Comparison of ENCODE assay signal across 8 mouse cellular contexts in the genomic region with DNA sequence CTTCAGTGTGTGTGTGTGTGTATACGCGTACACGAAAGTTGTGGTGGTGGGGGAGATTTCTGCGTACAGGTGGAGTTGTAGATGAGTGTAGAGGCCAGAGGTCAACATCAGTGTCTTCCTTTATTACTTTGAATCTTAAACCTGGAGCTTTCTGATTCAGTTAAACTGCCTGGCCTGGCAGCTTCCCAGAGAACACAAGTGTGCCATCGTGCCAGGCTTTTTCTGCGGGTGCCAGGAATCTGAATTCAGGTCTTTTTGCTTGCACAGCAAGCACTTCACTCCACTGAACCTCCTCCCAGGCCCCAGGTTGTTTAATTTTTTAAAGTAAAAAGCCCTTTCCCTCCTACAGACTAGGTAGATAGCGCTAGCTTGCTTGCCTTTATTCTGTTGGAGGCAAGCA. TPM values are rescaled to one million over a fixed set of nuclear protein-coding genes. Genes with fewer than 3 reads are reported as not detected.
A peak's percentile ranks its signal among the peaks of the same experiment; 100 is the strongest.
DNase-seq lines count a peak whose midpoint lies in the region; ATAC-seq lines count a peak whose summit lies in the region.

No protein-coding gene starts in this region.

- 0 out of 2 replicates have a peak overlapping the region, but pooled peaks have one; percentile 99 for H3K9ac ChIP-seq in forebrain, embryonic 16.5 days (replicated peaks; ENCODE audit: low read depth, low read length)
- H3K9ac ChIP-seq in limb, embryonic 13.5 days: peak overlapping the region; percentile 99
- no peak overlapping the region; the same call in 1 of the 2 replicates for H3K9ac ChIP-seq in stomach, embryonic 14.5 days (replicated peaks; ENCODE audit: low read depth, low read length)

- no peak for ATAC-seq in forebrain, embryonic 16.5 days
- ATAC-seq in limb, embryonic 13.5 days (ENCODE audit: low FRiP score, low read depth): no peak
- ATAC-seq in stomach, embryonic 14.5 days (ENCODE audit: insufficient number of reproducible peaks, insufficient read depth, low FRiP score, low read depth): no peak

- peak overlapping the region; percentile 94; the same call in 1 of the 2 replicates for H3K4me3 ChIP-seq in forebrain, embryonic 16.5 days (replicated peaks; ENCODE audit: low read length)
- H3K4me3 ChIP-seq in limb, embryonic 13.5 days: peak overlapping the region; percentile 94
- H3K4me3 ChIP-seq in stomach, embryonic 14.5 days (ENCODE audit: low read depth, low read length): peak overlapping the region; percentile 85

- WGBS in forebrain, embryonic 16.5 days: 85% methylated on average over 7 of the region's 7 CpGs
- WGBS in limb, embryonic 13.5 days: 80% methylated on average over 7 of the region's 7 CpGs
- WGBS in stomach, embryonic 14.5 days: 63% methylated on average over 7 of the region's 7 CpGs

- H3K9me3 ChIP-seq in forebrain, embryonic 16.5 days (ENCODE audit: control insufficient read depth, low read length): no peaks in the 10 kb centered on the region
- H3K9me3 ChIP-seq in limb, embryonic 13.5 days: no peaks in the 10 kb centered on the region
- no peaks in the 10 kb centered on the region for H3K9me3 ChIP-seq in stomach, embryonic 14.5 days (ENCODE audit: control insufficient read depth, low read depth, low read length)

- H3K36me3 ChIP-seq in forebrain, embryonic 16.5 days (ENCODE audit: control insufficient read depth, insufficient read depth): no peaks in the 10 kb centered on the region
- 0 out of 2 replicates have a peak, but pooled peaks cover 16% of the 10 kb centered on the region for H3K36me3 ChIP-seq in limb, embryonic 13.5 days
- H3K36me3 ChIP-seq in stomach, embryonic 14.5 days (ENCODE audit: control insufficient read depth, insufficient read depth, low read length): no peaks in the 10 kb centered on the region; the same call in 1 of the 2 replicates

- no peak overlapping the region for H3K27ac ChIP-seq in forebrain, embryonic 16.5 days (ENCODE audit: low read length)
- peak overlapping the region; percentile 97 for H3K27ac ChIP-seq in limb, embryonic 13.5 days
- peak overlapping the region; percentile 92; the same call in 1 of the 2 replicates for H3K27ac ChIP-seq in stomach, embryonic 14.5 days (ENCODE audit: low read length)

- peak overlapping the region; percentile 85 for H3K4me2 ChIP-seq in forebrain, embryonic 16.5 days (ENCODE audit: low read length)
- peak overlapping the region; percentile 79 for H3K4me2 ChIP-seq in limb, embryonic 13.5 days (replicated peaks)
- H3K4me2 ChIP-seq in stomach, embryonic 14.5 days (replicated peaks; ENCODE audit: low read depth, low read length): peak overlapping the region; percentile 66

- peaks cover 21% of the 10 kb centered on the region for H3K4me1 ChIP-seq in forebrain, embryonic 16.5 days (replicated peaks; ENCODE audit: control insufficient read depth, insufficient read depth, low read length)
- H3K4me1 ChIP-seq in limb, embryonic 13.5 days: peaks cover 20% of the 10 kb centered on the region
- peaks cover 13% of the 10 kb centered on the region; the same call in 1 of the 2 replicates for H3K4me1 ChIP-seq in stomach, embryonic 14.5 days (ENCODE audit: control insufficient read depth, insufficient read depth, low read length)

- no peaks in the 10 kb centered on the region for H3K27me3 ChIP-seq in forebrain, embryonic 16.5 days (replicated peaks; ENCODE audit: control insufficient read depth, insufficient read depth, low read length)
- H3K27me3 ChIP-seq in limb, embryonic 13.5 days: no peaks in the 10 kb centered on the region
- H3K27me3 ChIP-seq in stomach, embryonic 14.5 days (ENCODE audit: control insufficient read depth, insufficient read depth, low read length): no peaks in the 10 kb centered on the region

- peak; percentile 20 for DNase-seq in right cerebral cortex, postnatal 14 days
- no peak for DNase-seq in right cerebral cortex, postnatal 36 days (ENCODE audit: low spot score in 2 of 2)
- no peak for DNase-seq in adrenal gland, adult 8-10 months
- DNase-seq in retina, embryonic 14.5 days (ENCODE audit: low spot score): no peak
- no peak for DNase-seq in adrenal gland, postnatal 25 days

RNA-seq across cellular contexts. Expression of a gene that starts 1.1 kb away (rescaled TPM):
- 43.7 and 50.3 TPM in 2 replicates for polyA plus RNA-seq in forebrain, embryonic 16.5 days (2015; fragmentation: Nextera tagmentation; extraction: Ambion mirVana)
- polyA plus RNA-seq in limb, embryonic 13.5 days (2015; fragmentation: Nextera tagmentation; extraction: Ambion mirVana): 48.2 and 54.2 TPM in 2 replicates
- polyA plus RNA-seq in stomach, embryonic 14.5 days (2014; fragmentation: Nextera tagmentation; extraction: Ambion mirVana): 42.7 and 46.4 TPM in 2 replicates
- total RNA-seq in adrenal gland, adult 8-10 months (2022): 10 to 100 TPM; 33.8 to 46.8 (median 43.5) TPM
- total RNA-seq in adrenal gland, postnatal 25 days (2021): 37.2 and 41.8 TPM in 2 replicates

RNA-seq across cellular contexts. Expression of a gene that starts 1.3 kb away (rescaled TPM):
- 109 and 111 TPM in 2 replicates for polyA plus RNA-seq in forebrain, embryonic 16.5 days (2015; fragmentation: Nextera tagmentation; extraction: Ambion mirVana)
- 168 and 184 TPM in 2 replicates for polyA plus RNA-seq in limb, embryonic 13.5 days (2015; fragmentation: Nextera tagmentation; extraction: Ambion mirVana)
- 209 and 226 TPM in 2 replicates for polyA plus RNA-seq in stomach, embryonic 14.5 days (2014; fragmentation: Nextera tagmentation; extraction: Ambion mirVana)
- 100 to 1,000 TPM; 286 to 364 (median 329) TPM for total RNA-seq in adrenal gland, adult 8-10 months (2022)
- total RNA-seq in adrenal gland, postnatal 25 days (2021): 304 and 351 TPM in 2 replicates
